Mouse (Mus musculus): Measurements from ENCODE around the gene Shroom3. TPM values are rescaled to one million over a fixed set of nuclear protein-coding genes. Genes with fewer than 3 reads are reported as not detected.

The Shroom3 gene
- total RNA-seq, 4 experiments from 2014 or later: 3.4 to 5.6 (median 3.6) TPM

DNA sequence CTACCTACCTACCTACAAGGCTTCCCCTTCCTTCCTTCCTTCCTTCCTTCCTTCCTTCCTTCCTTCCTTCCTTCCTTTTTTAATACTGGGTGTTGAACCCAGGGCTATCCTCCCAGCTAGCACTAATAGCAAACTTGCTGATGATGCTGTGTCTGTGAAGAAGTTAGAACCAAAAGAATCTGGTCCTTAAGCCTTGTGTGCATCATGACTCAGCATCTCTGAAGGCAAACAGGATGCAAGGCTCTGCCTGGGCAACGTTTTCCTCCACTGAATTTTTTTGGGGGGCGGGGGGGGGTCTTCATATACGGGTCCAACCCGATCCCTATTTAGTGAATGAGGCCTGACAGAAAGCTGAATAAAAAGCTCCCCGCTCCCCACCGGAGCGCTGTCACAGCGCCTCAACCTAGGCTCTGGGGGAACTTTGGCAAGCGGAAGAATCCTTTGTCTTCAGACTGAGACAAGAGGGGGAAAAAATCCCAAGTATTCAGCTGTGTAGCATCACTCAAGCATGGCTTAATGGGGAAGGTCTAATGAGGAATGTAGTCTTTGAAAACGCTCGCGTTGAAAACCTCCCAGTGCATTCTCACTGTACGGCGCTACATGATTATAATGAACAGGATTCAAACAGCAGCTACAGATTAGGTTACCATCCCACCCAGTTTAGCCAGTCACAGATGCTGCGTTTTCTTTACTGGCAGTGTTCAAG is 15.0 kb downstream of the Shroom3 start:
- no peak for DNase-seq (ENCODE audit: low spot score in 2 of 2)

DNA sequence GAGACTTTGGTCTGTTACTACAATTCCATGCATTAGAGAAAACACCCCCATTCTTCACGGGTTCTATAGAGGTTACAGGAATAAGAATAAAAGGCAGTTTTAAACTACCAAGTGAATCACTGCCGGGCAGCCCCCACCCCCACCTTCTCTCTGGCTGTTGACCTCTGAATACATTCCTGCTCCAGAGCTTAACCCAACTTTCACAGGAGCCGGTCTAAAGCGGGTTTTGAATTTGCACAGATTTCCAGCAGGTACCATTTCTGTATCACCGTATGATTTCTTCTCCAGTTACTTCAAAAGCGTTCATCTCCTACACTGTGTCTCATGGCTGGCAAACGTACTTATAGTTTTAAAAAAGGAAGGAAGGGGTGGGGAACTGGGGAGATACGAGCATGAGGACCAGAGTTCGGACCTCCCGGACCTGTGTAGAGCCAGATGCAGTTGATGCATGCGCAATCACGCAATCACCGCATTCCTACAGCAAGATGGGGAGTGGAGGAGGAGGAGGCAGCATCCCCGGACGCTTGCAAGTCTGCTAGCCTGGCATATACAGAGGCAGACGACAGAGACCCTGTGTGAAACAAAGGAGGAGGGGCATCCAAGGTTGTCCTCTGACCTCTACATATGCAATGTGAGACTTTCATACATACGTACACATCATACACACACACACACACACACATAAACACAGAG is 15.7 kb downstream of the Shroom3 start:
- peak in 1 of 2 experiments; percentile 16 for DNase-seq (ENCODE audit: low spot score in 2 of 2)

DNA sequence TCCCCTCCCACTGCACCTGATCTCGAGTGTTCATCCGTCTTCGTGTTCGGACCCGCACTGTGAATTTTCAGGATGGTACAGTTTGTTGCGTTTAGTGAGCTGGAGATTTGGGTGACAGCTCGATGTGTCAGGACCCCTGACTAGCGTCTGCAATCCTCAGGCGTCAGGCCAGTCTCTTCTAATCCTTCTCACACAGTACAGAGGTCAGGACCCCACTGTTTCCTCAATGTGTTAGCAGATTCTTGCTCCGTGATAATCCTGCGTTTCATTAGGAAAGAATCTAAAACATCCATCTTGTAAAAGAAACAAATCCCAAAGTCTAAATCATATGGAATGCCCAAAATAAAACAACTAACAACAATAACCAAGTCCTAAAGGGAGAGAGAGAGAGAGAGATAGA is 18.5 kb downstream of the Shroom3 start:
- no peak for DNase-seq (ENCODE audit: low spot score in 2 of 2)

DNA sequence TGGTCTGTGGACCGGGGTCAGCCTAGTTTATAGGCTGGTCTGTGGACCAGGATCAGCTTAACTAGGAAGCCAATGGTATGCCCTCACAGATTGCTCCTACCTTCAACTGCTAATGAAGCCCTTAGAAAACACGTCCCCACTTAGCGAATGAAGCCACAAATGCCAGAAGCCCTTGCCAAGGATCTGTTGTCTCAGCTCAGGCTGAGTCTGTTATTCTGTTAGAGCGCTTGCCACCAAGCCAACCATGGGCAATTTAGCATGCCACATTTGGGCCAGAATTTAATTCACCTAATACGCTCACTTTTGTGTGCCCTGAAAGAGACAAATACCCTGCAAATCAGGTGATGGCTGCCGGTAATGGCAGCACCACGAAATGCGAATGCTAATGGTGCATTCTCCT is 20.4 kb downstream of the Shroom3 start:
- no peak for DNase-seq (ENCODE audit: low spot score in 2 of 2)

DNA sequence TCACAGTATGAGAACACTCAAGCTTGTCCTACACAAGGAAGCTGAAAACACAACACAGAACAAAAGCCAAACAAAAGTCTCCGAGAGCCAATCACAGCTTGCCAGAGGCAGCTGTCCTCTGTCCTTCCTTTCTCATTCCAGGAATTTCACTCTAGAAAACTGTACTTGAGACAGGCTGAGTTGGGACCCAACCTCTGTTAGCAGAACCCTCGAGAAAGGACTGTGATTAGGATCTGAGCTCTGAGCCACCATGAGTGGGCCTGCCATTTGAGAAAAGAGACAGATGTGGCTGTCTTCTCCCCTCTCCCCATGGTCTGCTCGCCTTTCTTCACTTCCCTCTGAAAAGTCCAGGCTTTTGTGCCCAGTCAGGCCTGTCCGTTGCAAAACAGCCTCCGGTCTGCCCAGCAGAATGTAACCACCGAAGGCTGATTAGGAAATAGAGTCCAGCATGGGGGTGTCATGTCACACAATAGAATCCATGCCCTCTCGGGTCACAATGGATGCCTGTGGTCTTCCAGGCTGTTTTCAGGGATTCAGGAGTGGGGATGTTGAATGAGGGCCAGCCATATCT is 24.8 kb downstream of the Shroom3 start:
- DNase-seq (ENCODE audit: low spot score in 2 of 2): no peak

DNA sequence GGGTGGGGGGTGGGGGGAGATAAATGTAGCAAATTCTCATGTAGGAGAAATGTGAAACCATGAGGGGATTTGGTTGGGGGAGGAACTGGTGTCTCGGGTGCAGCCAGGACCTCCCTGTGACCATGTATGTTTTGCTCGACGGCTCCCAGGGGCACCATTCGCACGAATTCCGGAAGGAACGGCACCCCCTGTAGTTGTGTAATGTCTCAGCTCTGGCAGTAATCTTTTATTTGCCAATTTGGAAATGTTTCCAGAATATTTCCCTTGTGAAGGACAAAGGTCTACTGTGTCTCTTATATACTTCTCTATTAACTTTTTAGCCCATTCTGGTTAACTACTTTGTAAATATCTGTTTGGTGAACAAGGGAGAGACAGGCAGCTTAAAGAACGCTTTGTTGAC is 27.5 kb downstream of the Shroom3 start:
- DNase-seq (ENCODE audit: low spot score in 2 of 2): no peak

DNA sequence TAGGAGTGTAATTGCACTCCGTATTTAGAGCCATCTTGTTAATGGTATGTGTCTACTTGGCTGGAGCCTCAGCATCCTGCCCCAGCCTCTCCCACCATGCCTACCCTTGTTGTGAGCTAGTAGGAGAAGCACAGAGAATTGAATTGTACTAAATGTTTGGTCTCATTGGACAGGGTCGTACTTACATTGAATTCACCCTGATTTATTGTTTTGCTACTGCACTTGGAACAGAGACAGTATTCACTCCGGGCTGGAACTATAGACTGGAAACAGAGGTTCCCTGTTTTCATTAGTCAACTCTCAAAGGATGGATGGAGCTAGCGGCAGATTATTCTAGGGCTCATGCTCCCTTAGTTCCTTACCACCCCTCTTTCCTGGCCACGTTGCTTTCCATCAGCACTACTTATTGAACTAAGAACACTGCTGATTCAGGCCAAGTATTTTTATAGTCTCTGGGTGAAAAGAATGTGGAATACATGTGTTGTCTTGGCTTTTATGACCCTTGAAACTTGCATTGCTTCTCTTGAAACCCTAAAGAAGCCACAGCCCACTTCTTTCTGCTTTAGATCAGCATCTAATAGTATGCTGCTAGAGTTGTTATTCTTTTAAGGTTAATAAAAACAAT is 28.5 kb downstream of the Shroom3 start:
- DNase-seq (ENCODE audit: low spot score in 2 of 2): no peak

DNA sequence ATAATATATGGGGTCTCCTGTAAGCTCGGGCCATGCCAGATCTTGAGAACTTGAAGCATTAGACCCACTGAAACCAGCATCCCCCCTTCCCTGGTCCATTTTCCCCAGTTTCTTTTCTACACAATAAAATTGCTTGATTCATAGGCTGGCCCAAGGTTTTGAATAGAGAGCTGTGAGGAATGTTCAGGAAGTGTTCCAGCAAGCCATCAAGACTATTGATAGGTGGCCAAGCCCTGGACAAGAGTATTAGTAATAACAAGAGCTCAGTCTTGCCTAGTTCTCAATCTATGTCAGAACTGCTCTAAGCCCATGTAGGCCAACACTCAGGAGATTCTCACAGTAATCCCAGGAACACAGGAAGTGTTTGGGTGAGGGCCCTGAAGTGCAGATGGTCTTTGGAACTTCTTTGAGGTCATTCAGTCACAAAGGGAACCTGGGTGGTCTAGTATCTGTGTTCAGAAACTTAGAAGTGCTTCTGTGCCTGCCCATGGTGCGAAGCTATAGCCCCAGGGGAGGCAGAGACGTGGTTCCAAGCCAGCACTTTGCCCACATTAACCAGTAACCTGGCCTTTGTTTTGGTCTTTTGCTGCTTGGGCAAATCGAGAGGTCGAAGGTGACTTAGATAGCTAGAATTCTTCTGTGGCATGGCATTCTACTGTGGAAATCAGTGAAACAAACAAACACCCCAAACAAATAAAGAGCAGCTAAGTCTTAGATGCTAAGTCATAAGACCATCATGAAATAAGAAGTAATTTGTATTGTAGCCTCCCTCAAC is 29.6 kb downstream of the Shroom3 start:
- peak in 1 of 2 experiments; percentile 15 for DNase-seq (ENCODE audit: low spot score in 2 of 2)

DNA sequence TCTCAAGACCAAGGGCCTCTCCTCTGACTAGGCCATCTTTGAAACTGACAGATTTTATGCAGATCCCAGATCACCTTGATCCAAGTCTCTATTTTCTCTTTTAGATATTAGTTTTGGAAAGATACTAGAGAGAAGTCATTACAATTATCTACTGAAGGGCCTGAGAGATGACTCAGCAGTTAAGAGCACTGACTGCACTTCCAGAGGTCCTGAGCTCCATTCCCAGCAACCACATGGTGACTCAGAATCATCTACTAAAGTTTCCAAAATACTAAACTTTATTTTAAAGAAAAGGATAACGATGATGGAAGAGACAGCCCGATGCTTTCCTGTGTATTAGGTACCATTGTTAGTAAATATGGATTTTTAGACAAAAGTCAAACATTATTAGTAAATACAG is 31.7 kb downstream of the Shroom3 start:
- no peak for DNase-seq (ENCODE audit: low spot score in 2 of 2)

DNA sequence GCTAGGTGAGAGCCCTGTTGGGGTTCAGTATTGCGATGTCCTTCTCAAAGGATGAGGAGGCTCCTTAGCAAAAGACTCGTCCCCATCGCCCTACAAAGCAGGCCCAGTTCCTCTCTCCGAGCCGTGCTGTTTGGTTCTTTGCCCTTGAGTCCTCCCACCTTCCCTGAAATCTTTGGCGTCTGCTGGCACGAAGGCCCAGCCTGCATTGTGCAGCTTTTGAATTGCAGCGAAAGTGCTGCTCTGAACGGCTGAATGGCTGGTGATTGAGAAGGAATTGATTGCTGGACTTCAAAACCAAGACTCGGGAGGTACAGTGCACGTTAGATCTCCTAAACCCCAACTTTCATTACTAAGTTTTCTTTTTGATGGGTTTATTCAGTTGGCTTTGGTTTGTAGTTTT is 32.1 kb downstream of the Shroom3 start:
- DNase-seq (ENCODE audit: low spot score in 2 of 2): no peak

DNA sequence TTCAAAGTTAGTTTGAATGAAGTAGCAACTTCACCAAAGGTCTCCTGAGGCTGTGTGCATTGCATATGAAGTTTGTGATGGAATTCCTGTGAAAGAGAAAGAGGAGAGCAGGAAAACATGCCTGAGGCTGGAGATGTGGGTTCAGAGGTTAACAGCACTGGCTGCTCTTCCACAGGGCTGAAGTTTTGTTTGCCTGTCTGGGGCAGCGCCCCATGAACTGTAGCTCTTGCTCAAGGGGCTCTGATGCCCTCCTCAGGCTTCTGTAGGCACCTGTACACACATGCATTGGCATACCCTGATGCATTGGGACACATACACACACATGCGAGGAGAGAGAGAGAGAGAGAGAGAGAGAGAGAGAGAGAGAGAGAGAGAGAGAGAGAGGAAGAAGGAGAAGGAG is 32.7 kb downstream of the Shroom3 start:
- DNase-seq (ENCODE audit: low spot score in 2 of 2): no peak

DNA sequence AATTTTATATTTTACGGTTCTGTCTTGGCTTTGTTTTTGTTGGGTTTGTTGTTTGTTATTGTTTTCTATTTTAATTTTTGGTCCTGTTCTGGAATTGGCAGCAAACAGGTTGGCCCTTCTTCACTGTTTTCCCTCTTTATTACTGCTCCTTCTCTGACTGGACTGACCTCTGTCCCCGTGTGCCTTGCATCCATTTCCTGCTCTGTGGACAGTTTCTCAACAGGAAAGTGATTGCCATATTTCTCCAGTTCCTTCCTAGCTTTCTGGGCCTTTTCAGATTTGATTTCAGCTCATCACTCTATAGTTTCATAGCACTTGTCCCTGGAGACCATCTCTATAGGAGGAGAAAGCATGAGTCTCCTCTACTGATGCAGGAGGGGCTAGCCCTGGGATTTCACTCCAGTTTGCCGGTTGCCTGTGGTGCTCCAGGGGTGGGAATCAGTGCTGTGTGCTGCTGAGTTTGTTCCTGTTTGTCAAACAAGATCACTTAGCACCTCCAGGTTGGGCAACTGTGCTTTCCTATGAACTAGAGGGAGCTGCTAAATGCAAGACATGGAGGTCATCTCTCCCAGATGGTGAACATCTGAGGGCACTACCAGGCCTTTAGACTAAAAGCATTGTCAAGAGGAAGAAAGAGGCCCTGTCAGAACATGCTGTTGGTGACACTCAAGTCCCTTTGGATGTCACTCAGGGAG is 34.6 kb downstream of the Shroom3 start:
- DNase-seq (ENCODE audit: low spot score in 2 of 2): no peak

DNA sequence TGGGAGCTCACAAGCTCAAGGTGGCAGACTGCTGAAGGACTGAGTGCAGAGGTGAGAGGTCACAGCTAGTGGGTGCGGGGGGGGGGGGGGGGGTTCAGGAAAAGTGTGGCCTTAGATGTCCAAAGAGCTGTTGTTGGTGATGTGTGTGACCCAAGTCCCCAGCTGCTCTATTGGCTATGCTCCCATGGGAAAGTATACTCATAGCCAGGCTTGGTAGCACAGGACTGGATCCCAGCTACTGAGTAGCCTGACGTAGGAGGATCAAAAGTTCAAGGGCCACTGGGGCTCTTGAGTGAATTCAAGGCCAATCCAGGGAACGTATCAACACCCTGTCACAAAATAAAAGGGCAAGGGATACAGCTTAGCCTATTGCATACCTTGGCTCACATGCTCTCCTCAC is 35.6 kb downstream of the Shroom3 start:
- DNase-seq (ENCODE audit: low spot score in 2 of 2): no peak

DNA sequence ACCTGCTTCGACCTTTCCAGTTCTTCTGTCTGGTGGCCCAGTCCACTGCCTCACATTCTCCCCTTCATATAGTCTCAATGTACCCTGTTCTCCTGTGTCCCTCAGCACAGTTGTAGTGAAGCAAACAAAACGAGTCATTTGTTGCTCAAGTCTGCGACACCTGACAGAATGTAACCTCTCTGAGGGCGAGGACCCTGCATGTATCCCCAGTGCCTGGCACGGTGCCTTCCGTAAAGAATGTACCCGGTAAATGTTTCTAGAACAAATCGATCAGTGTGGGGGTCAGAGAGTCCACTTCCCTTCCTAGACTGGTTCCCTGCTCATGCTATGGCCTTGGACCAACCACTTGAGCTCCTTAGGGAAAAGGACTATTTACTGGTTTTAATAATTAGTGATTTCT is 38.4 kb downstream of the Shroom3 start:
- DNase-seq (ENCODE audit: low spot score in 2 of 2): no peak

DNA sequence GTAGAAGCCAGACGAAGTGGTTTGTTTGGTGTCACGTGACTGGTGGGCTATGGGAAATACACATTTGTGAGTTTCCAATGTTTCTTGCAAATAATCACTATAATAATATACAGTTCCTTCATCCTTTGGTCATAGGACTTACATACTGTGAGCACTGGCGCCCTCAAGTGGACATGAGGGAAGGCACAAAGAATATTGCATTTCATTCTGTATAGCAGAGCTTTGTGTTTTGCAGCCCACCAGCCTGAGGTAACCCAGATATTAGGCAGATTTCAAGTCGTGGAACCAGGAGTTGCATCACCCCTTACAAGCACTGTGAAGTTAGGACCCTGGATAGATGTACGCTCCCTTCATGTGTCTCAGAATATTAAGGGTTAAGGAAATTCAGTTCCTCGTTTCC is 42.7 kb downstream of the Shroom3 start:
- DNase-seq (ENCODE audit: low spot score in 2 of 2): peak; percentile 17 to 28

DNA sequence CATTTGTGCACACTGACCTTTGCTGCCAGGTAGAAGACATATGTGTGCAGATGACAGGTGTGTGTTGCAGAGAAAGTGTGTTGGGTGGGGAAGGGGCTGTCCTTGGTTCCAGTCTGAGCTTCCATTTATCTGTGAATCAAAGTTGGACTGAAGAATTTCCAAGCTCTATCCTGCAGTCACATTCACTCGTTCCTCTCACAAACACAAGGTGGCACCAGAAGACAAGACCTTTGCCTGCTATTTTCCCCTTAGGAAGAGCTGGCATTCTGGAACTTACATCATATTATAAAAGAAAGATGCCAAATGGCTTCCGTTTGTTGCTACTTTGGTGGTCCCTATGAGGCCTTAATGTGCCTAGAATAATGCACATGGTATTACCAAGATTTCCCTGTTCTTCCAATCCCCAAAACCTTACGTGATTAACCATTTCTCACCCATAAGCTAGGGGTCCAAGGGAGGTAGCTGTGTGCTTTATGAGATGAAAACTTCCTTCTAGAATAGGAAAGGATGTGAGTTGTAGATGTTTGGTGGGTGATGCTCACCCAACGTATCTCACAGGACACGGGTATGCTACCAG is 45.1 kb downstream of the Shroom3 start:
- peak; percentile 21 to 29 for DNase-seq (ENCODE audit: low spot score in 2 of 2)

DNA sequence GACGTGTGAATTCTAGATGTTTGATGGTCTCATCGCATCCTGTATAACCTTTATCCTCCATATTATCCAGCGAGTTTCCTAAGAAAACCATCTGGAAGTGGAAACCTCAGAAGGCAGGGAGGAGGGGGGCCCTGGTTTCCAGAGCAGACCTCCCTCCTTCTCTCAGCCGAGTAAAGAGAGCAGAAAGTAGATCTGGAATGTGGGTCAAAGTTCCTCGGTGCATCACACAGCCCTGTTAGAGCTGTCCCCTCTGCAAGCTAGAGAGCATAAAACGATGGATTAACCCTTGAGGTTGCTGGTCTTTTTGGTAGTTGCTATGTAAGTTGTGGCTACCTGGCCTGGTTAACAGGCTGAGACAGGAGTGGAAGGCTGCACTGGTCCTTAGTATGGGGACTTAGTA is 46.0 kb downstream of the Shroom3 start:
- DNase-seq (ENCODE audit: low spot score in 2 of 2): no peak

DNA sequence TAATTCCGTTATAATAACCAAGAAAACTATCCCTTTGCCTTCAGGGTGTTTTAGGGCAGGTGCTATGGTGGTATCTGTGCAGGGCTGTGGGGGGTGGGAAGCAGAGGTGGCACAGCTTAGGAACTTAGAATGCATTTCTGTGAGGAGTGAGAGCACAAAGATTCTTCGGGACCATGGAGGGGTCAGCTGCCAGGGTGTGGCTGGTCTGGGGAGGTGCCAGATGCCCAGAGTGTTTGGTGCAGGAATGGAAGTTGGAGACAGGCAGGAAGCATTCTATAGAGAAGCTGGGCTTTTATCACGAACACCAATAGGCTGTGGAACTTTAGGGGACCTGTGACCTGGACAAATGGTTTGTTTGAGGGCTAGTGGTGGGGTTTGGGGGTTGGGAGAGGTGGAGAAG is 58.6 kb downstream of the Shroom3 start:
- no peak for DNase-seq (ENCODE audit: low spot score in 2 of 2)

DNA sequence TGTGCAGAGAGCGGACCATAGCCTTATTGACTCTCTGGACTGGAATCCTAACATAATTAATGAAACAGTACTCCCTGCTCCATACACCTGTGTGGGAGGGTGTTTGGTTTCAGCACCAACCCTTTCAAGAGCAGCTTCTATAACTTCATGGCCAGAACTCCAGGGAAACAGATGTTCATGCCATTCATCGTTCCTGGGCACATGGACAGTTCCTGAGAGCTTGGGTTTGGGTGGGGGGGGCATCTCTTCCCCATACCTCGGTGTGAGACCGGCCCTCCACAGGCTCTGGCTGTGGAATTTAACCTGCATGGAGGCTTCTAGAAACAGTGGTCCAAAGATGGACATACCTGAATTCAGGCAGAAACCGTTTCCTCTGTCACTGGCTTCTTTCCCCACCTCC is 59.5 kb downstream of the Shroom3 start:
- no peak for DNase-seq (ENCODE audit: low spot score in 2 of 2)

DNA sequence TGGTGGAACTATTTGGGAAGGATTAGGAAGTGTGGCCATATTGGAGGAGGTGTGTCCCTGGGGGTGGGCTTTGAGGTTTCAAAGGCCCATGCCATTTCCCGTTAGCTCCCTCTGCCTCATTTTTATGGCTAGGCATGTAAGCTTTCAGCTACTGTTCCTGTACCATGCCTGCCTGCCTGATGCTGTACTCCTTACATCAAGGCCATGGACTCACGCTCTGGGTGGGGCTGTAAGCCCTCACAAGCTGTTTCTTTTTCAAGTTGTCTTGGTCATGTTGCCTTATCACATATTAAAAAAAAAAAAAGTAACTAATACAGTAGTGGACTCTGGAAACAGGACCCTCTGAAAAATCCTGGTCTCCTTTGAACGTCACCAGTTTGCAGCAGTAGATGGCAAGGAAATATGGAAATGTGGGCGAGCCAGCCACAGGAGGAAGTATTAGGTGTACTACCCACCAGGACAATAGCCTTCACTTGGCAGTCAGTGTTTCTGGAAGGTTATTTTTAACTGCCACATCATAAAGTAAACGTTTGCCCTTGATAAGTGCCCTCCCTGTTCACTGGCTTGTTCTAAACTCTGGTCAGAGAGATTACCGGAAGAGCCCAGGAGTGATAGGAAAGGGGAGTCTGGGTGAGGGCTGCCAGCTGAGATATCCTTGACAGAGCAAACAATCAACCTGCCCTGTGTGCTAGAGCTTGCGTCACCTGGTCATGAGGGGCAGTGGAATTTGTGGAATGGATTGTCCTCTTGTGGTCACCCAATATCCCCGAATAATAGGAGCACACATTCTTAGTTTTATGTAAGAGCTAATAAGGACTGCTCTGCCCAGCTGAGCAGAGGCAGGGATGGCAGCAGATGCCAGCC is 62.4 kb downstream of the Shroom3 start:
- DNase-seq (ENCODE audit: low spot score in 2 of 2): no peak

All from left cerebral cortex, adult 8-10 months (tissue).